Mouse (Mus musculus) midbrain, embryonic 12.5 days (tissue): ENCODE data around the gene Ptpn12. TPM values are rescaled to one million over a fixed set of nuclear protein-coding genes. Genes with fewer than 3 reads are reported as not detected.
A peak's percentile ranks its signal among the peaks of the same experiment; 100 is the strongest.

Experiments used
- ATAC-seq: fragments of 200-750 bp; cut with Nextera tagmentation; 2 replicates; pipeline ENCODE4 v1.8.0; 2017; ENCODE audit warnings: low read depth, moderate TSS enrichment, moderate library complexity; ENCODE audit not compliant: low FRiP score
- H3K27ac ChIP-seq: fragments of 300-500 bp; sonication (generic); replicated peaks from 2 replicates; pipeline ENCODE4 v1.5.1; 2016; ENCODE audit warnings: mild to moderate bottlenecking
- H3K27me3 ChIP-seq: fragments of 300-500 bp; sonication (generic); 2 replicates; pipeline ENCODE4 v1.6.1; 2016; ENCODE audit warnings: mild to moderate bottlenecking
- H3K36me3 ChIP-seq: fragments of 300-500 bp; sonication (generic); 2 replicates; pipeline ENCODE4 v1.6.1; 2016
- H3K4me1 ChIP-seq: fragments of 300-500 bp; sonication (generic); 2 replicates; pipeline ENCODE4 v1.6.1; 2016
- H3K4me2 ChIP-seq: fragments of 300-500 bp; sonication (generic); replicated peaks from 2 replicates; pipeline ENCODE4 v1.6.1; 2016; ENCODE audit warnings: mild to moderate bottlenecking, moderate library complexity
- H3K4me3 ChIP-seq: fragments of 300-500 bp; sonication (generic); 2 replicates; pipeline ENCODE4 v1.5.1; 2016; ENCODE audit warnings: mild to moderate bottlenecking
- H3K9ac ChIP-seq: fragments of 300-500 bp; sonication (generic); replicated peaks from 2 replicates; pipeline ENCODE4 v1.6.1; 2016; ENCODE audit warnings: mild to moderate bottlenecking, moderate library complexity
- H3K9me3 ChIP-seq: fragments of 300-500 bp; sonication (generic); 2 replicates; pipeline ENCODE4 v1.6.1; 2016; ENCODE audit warnings: mild to moderate bottlenecking
- WGBS: fragments of 180-500 bp; shearing (Covaris S2); methylation state at CpG from one replicate; pipeline ENCODE4 v1.1.7; 2016; 5-methylcytosine and 5-hydroxymethylcytosine counted together
- polyA plus RNA-seq: library from polyadenylated mRNA; unstranded; fragments of >200 nt; fragmentation: Nextera tagmentation; extraction: Ambion mirVana; gene quantifications from 2 replicates; pipeline ENCODE4 v1.2.1, GENCODE M21; 2016

Ptpn12 gene
- polyA plus RNA-seq, 1 experiment from 2014 or later = 30.9 TPM

DNA sequence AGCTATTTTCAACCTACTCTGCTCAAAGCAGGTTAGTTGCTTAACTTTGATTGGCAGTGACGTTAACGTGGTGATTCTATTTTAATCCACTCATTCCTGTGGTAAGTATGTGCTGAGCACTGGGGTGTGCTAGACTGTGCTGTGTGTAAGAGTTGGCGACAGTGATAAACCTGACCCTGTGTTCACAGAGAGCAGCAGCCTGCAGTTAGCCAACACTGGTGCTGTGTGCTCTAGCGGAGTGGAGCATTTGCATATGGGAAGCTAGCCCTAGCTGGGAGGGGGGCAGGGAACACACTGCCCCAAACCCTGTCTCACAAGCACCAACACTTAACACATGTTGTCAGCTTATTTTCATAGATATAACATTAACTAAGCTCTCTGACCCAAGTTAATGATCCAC lies 87.8 kb downstream of the Ptpn12 start:
- ATAC-seq = no peak
- whole genome bisulfite sequencing = 46% methylated on average over 4 of the region's 4 CpGs
- no peaks in the 10 kb centered on the region for H3K9me3 ChIP-seq

DNA sequence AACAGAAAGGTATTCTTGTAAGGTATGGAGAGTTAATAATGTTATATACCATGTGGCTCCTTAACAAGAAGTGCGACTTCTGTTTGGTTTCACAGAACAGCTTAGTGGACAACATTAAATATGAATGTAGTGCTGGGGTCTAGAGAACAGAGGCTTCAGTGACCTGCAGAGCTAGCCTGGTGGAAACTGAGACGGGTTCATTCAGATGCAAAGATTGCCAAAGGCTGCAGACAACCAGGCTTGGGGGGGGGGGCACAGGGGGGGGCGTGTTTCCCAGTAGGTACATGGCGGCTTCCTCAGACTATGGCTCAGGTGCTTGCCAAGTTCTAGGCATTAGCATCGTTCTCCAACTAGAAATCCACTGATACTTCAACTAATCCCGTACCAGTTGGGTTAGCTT lies 91.3 kb downstream of the Ptpn12 start:
- no peaks in the 10 kb centered on the region for H3K4me1 ChIP-seq
- no peak overlapping the region for H3K4me3 ChIP-seq
- H3K9ac ChIP-seq = no peak overlapping the region
- 81% methylated on average over 6 of the region's 6 CpGs for WGBS
- no peaks in the 10 kb centered on the region for H3K36me3 ChIP-seq
- no peaks in the 10 kb centered on the region for H3K27me3 ChIP-seq
- no peak overlapping the region for H3K27ac ChIP-seq
- H3K4me2 ChIP-seq = no peak overlapping the region
- H3K9me3 ChIP-seq = no peaks in the 10 kb centered on the region
- no peak for ATAC-seq

More for the DNA sequence above, 87.8 kb downstream of the Ptpn12 start:
- no peaks in the 10 kb centered on the region for H3K4me1 ChIP-seq
- H3K36me3 ChIP-seq = no peaks in the 10 kb centered on the region
- H3K27me3 ChIP-seq = no peaks in the 10 kb centered on the region
- no peak overlapping the region for H3K27ac ChIP-seq
- no peak overlapping the region for H3K4me3 ChIP-seq
- H3K9ac ChIP-seq = no peak overlapping the region
- H3K4me2 ChIP-seq = no peak overlapping the region

GRCm38 (mm10) chr5:20963295-20963694 lies 92.4 kb downstream of the Ptpn12 start:
- no peaks in the 10 kb centered on the region for H3K4me1 ChIP-seq
- H3K27ac ChIP-seq = no peak overlapping the region
- no peaks in the 10 kb centered on the region for H3K36me3 ChIP-seq
- no peak overlapping the region for H3K4me3 ChIP-seq
- no peak overlapping the region for H3K4me2 ChIP-seq
- H3K27me3 ChIP-seq = no peaks in the 10 kb centered on the region
- H3K9me3 ChIP-seq = no peaks in the 10 kb centered on the region
- WGBS = 92% methylated on average over 9 of the region's 9 CpGs
- H3K9ac ChIP-seq = no peak overlapping the region
- ATAC-seq = no peak

DNA sequence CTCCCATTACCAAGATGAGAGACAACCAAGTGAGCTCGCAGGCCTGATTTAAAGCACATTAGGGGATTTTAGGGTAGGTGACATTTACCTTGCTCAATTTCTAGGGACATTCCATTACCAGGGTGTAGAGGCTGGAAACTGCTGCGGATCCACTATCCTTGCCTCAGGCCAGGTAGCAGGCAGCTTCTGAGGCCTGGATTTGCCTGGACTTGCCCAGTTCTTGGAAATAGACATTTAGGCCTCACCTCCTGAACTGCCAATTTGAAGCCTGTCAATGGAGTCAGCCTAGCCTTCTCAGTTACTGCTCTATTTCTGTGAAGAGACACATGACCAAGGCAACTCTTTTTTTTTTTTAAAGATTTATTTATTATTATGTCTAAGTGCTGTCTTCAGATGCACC lies 94.8 kb downstream of the Ptpn12 start:
- no peak overlapping the region for H3K4me3 ChIP-seq
- WGBS = 91% methylated on average over 2 of the region's 2 CpGs
- H3K9ac ChIP-seq = no peak overlapping the region
- H3K9me3 ChIP-seq = 0 out of 2 replicates have a peak, but pooled peaks cover 5% of the 10 kb centered on the region
- no peaks in the 10 kb centered on the region for H3K4me1 ChIP-seq
- no peak overlapping the region for H3K4me2 ChIP-seq
- no peak for ATAC-seq
- H3K27ac ChIP-seq = no peak overlapping the region
- H3K36me3 ChIP-seq = no peaks in the 10 kb centered on the region
- no peaks in the 10 kb centered on the region for H3K27me3 ChIP-seq

DNA sequence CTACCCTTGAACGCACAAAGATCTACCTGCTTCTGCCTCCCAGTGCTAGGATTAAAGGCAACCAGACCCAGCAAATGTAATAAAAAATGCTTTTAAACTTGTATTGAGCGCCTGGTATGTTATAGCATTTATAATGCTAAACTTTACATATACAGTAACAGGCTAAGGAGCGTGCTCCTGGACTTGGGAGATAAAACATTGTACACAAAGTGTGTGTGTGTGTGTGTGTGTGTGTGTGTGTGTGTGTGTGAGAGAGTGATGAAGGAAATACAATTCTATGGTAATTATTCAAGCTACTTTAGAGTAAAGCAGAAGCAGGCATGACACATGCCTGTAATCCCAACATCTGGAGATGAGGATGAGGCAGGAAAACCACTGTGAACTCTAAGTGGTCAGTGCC lies 99.4 kb downstream of the Ptpn12 start, which contains the start of gene Rsbn1l:
Gene Rsbn1l (minus strand): TSS at position 101 of the 400 bp plus-strand sequence.
- 0 out of 2 replicates have a peak, but pooled peaks cover 5% of the 10 kb centered on the region for H3K9me3 ChIP-seq
- no peaks in the 10 kb centered on the region for H3K27me3 ChIP-seq
- H3K4me2 ChIP-seq = no peak within 1 kb of the TSS
- no peaks in the 10 kb centered on the region for H3K36me3 ChIP-seq
- 96% methylated on average over 3 of the region's 3 CpGs for WGBS
- H3K27ac ChIP-seq = no peak within 1 kb of the TSS
- no peak within 1 kb of the TSS for H3K4me3 ChIP-seq
- H3K9ac ChIP-seq = no peak within 1 kb of the TSS
- ATAC-seq = no peak
- 0 out of 2 replicates have a peak, but pooled peaks cover 3% of the 10 kb centered on the region for H3K4me1 ChIP-seq

DNA sequence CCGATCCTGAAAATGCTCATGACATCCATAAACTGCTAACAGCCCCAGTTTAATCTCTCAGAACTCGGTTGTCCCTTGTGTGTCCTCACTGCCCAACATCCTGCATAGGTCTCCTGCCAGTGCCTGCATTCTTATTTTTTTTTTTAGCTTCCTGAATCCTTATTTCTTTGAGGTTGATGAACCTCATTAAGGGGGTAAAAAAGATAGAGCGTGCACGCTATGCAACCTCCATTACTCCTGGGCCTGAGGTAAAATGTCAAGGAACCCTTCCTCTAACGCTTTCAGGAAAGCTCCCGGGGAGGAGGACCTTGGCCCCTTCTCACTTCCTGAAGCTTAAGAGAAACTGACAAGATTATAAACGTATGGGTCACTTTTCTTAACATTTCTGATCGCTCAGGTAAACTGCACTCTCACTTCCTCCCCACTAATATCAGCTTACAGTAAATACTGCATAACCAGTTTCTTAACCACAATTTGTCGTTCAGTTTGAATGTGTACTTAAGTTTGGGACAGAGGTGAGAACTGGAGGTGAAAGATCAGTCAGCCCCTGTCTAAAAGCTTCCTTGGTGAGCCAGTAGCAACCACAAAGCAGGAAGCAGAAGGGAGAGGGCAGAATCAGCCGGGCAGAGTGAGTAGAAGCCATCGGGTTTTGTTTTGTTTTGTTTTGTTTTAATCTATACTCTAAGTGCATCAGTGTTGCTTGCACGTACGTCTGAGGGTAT lies 100.4 kb downstream of the Ptpn12 start:
- Histone ChIP-seq H3K4me2 (no peak overlapping the region), H3K4me1 (0 out of 2 replicates have a peak, but pooled peaks cover 3% of the 10 kb centered on the region), H3K27ac (no peak overlapping the region), H3K36me3 (no peaks in the 10 kb centered on the region), H3K9me3 (0 out of 2 replicates have a peak, but pooled peaks cover 5% of the 10 kb centered on the region), H3K9ac (no peak overlapping the region), H3K4me3 (no peak overlapping the region), H3K27me3 (no peaks in the 10 kb centered on the region)
- ATAC-seq = no peak
- 82% methylated on average over 13 of the region's 13 CpGs for WGBS

- no peaks in the 10 kb centered on the region for H3K36me3 ChIP-seq
- no peak for ATAC-seq
- no peaks in the 10 kb centered on the region for H3K27me3 ChIP-seq
- H3K4me3 ChIP-seq = peak overlapping the region; percentile 93
- 24% methylated on average over 9 of the region's 9 CpGs for WGBS
- H3K9ac ChIP-seq = peak overlapping the region; percentile 58
- peak overlapping the region; percentile 62 for H3K4me2 ChIP-seq
- peaks cover 13% of the 10 kb centered on the region for H3K4me1 ChIP-seq
- H3K9me3 ChIP-seq = 0 out of 2 replicates have a peak, but pooled peaks cover 5% of the 10 kb centered on the region
- no peak overlapping the region for H3K27ac ChIP-seq
Observed at GRCm38 (mm10) chr5:20952337-20952925, 103.3 kb downstream of the Ptpn12 start.

DNA sequence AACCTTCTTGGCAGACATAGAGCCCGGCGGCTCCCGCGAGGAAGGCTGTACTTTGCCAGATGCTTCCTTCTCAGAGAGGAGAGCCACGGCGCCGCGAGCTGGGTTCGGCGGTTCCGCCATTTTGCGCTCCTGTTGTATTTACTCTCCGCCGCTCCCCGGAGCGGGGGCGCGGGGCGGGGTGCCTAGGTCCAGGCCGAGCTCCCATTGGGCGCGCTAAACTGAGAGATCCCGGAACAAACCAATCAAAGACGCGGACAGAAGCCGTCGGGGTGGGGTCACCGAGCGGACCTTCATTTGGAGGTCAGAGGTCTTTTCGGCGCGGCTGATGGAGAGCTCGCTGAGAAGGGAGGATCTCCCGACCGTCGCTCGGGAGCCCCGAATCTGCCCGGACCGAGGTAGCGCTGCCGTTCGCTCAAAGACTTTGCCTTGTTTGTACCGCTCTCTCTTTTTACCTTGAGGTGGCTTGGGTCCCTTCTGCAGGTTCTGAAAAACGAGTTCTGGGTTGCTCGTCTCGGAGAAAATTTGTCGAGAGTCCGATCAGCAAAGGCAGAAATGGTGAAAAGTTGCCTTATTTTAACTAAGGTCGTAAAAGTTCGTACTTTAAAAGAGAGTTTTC lies 103.9 kb downstream of the Ptpn12 start:
- peaks cover 13% of the 10 kb centered on the region for H3K4me1 ChIP-seq
- H3K4me2 ChIP-seq = peak overlapping the region; percentile 62
- under 1% methylated on average over 51 of the region's 51 CpGs for WGBS
- H3K27ac ChIP-seq = peak overlapping the region; percentile 99
- H3K4me3 ChIP-seq = peak overlapping the region; percentile 93
- no peaks in the 10 kb centered on the region for H3K27me3 ChIP-seq
- ATAC-seq = peak; percentile 99
- H3K36me3 ChIP-seq = no peaks in the 10 kb centered on the region
- 0 out of 2 replicates have a peak, but pooled peaks cover 2% of the 10 kb centered on the region for H3K9me3 ChIP-seq
- peak overlapping the region; percentile 96 for H3K9ac ChIP-seq

GRCm38 (mm10) chr5:20950855-20951650 lies 104.7 kb downstream of the Ptpn12 start:
- peak overlapping the region; percentile 99 for H3K27ac ChIP-seq
- H3K9ac ChIP-seq = peak overlapping the region; percentile 96
- peak; percentile 78 for ATAC-seq
- no peaks in the 10 kb centered on the region for H3K36me3 ChIP-seq
- peaks cover 13% of the 10 kb centered on the region for H3K4me1 ChIP-seq
- no peaks in the 10 kb centered on the region for H3K9me3 ChIP-seq
- no peaks in the 10 kb centered on the region for H3K27me3 ChIP-seq
- WGBS = under 1% methylated on average over 82 of the region's 88 CpGs
- peak overlapping the region; percentile 93 for H3K4me3 ChIP-seq
- H3K4me2 ChIP-seq = peak overlapping the region; percentile 62

GRCm38 (mm10) chr5:20950516-20950854 lies 105.2 kb downstream of the Ptpn12 start:
- no peaks in the 10 kb centered on the region for H3K9me3 ChIP-seq
- H3K27ac ChIP-seq = peak overlapping the region; percentile 99
- no peaks in the 10 kb centered on the region for H3K27me3 ChIP-seq
- no peak for ATAC-seq
- H3K4me2 ChIP-seq = peak overlapping the region; percentile 62
- H3K4me1 ChIP-seq = peaks cover 14% of the 10 kb centered on the region
- H3K36me3 ChIP-seq = no peaks in the 10 kb centered on the region
- H3K9ac ChIP-seq = peak overlapping the region; percentile 96
- H3K4me3 ChIP-seq = peak overlapping the region; percentile 93
- WGBS = 1% methylated on average over 9 of the region's 9 CpGs

DNA sequence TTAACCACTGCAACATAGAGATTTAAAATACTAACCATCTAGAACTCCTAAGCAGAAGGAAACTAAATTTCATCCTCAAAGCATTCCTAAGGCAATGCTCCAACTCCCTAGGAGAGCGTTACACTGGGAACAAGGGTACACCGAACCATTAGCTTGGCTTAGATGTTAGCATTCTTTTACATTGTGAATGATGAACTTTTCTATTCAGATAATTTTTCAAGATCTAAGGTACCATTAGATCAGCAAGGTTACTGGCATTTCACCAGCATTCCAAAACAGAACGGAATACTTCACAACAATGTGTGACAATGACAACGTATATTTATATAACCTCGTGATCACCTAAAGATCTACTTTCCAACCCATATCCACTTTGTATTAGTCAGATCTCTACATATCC lies 105.6 kb downstream of the Ptpn12 start:
- peak overlapping the region; percentile 93 for H3K4me3 ChIP-seq
- H3K36me3 ChIP-seq = no peaks in the 10 kb centered on the region
- H3K27ac ChIP-seq = no peak overlapping the region
- H3K9ac ChIP-seq = peak overlapping the region; percentile 96
- H3K9me3 ChIP-seq = no peaks in the 10 kb centered on the region
- H3K27me3 ChIP-seq = no peaks in the 10 kb centered on the region
- ATAC-seq = no peak
- H3K4me2 ChIP-seq = peak overlapping the region; percentile 62
- peaks cover 17% of the 10 kb centered on the region for H3K4me1 ChIP-seq
- 9% methylated on average over 5 of the region's 5 CpGs for WGBS
